ENCODE assay signal across 10 mouse cellular contexts in genomic region chr9:57466101-57466500, GRCm38 (mm10). TPM values are rescaled to one million over a fixed set of nuclear protein-coding genes. Genes with fewer than 3 reads are reported as not detected.
DNase-seq lines count a peak whose midpoint lies in the region; ATAC-seq and TF ChIP-seq lines count a peak whose summit lies in the region.
"Had no signal": no experiment of that assay in that cellular context is flagged by ENCODE, and none has a peak within 500 bp of the region (broad histone marks: within the 10 kb centered on the region; RNA-seq: fewer than 3 reads in every experiment).

No protein-coding gene starts in this region.

- no peak for DNase-seq in neural tube, embryonic 10.5 days (ENCODE audit: extremely low spot score, low spot score)
- DNase-seq in stomach, postnatal 0 days (ENCODE audit: low spot score), result no peak
- no peak for DNase-seq in embryo, embryonic 9.5 days (ENCODE audit: extremely low spot score)
- DNase-seq in gastrocnemius, adult 18-20 months (ENCODE audit: low spot score), result no peak
- DNase-seq: kidney, postnatal 25 days; right cerebral cortex, adult 18-20 months had no signal

- H3K9me3 ChIP-seq in heart, embryonic 12.5 days (replicated peaks), result no peaks in the 10 kb centered on the region
- no peaks in the 10 kb centered on the region for H3K9me3 ChIP-seq in heart, embryonic 11.5 days (replicated peaks; ENCODE audit: control insufficient read depth, low read length)
- no peaks in the 10 kb centered on the region for H3K9me3 ChIP-seq in neural tube, embryonic 12.5 days
- H3K9me3 ChIP-seq in stomach, postnatal 0 days (ENCODE audit: control insufficient read depth, low read length), result no peaks in the 10 kb centered on the region

- no peaks in the 10 kb centered on the region for H3K36me3 ChIP-seq in heart, embryonic 12.5 days
- H3K36me3 ChIP-seq in heart, embryonic 11.5 days (ENCODE audit: control insufficient read depth, insufficient read depth, low read length), result no peaks in the 10 kb centered on the region
- no peaks in the 10 kb centered on the region; the same call in 1 of the 2 replicates for H3K36me3 ChIP-seq in neural tube, embryonic 12.5 days
- no peaks in the 10 kb centered on the region for H3K36me3 ChIP-seq in stomach, postnatal 0 days (ENCODE audit: control insufficient read depth, insufficient read depth, low read length)

- peaks cover 15% of the 10 kb centered on the region for H3K4me1 ChIP-seq in heart, embryonic 12.5 days (replicated peaks)
- H3K4me1 ChIP-seq in heart, embryonic 11.5 days (ENCODE audit: control insufficient read depth, insufficient read depth, low read length), result no peaks in the 10 kb centered on the region; the same call in 1 of the 2 replicates
- peaks cover 16% of the 10 kb centered on the region for H3K4me1 ChIP-seq in neural tube, embryonic 12.5 days
- H3K4me1 ChIP-seq in stomach, postnatal 0 days (replicated peaks; ENCODE audit: control insufficient read depth, insufficient read depth), result no peaks in the 10 kb centered on the region

- 36% methylated on average over 3 of the region's 3 CpGs for WGBS in heart, embryonic 12.5 days
- 31% methylated on average over 3 of the region's 3 CpGs for WGBS in heart, embryonic 11.5 days (ENCODE audit: insufficient replicate concordance)
- 70% methylated on average over 3 of the region's 3 CpGs for WGBS in neural tube, embryonic 12.5 days
- WGBS in stomach, postnatal 0 days, result 47% methylated on average over 3 of the region's 3 CpGs

- H3K9ac ChIP-seq in heart, embryonic 12.5 days, result no peak overlapping the region
- no peak overlapping the region for H3K9ac ChIP-seq in heart, embryonic 11.5 days (ENCODE audit: low read depth, low read length)
- no peak overlapping the region for H3K9ac ChIP-seq in neural tube, embryonic 12.5 days
- no peak overlapping the region for H3K9ac ChIP-seq in stomach, postnatal 0 days (ENCODE audit: low read length)

- no peak overlapping the region for H3K4me3 ChIP-seq in heart, embryonic 12.5 days
- H3K4me3 ChIP-seq in heart, embryonic 11.5 days (ENCODE audit: low read depth, low read length), result no peak overlapping the region
- no peak overlapping the region for H3K4me3 ChIP-seq in neural tube, embryonic 12.5 days
- H3K4me3 ChIP-seq in stomach, postnatal 0 days (ENCODE audit: low read depth, low read length), result no peak overlapping the region

- H3K27me3 ChIP-seq in heart, embryonic 12.5 days (replicated peaks), result no peaks in the 10 kb centered on the region
- no peaks in the 10 kb centered on the region for H3K27me3 ChIP-seq in heart, embryonic 11.5 days (ENCODE audit: control insufficient read depth, insufficient read depth, low read length)
- no peaks in the 10 kb centered on the region for H3K27me3 ChIP-seq in neural tube, embryonic 12.5 days (replicated peaks)
- no peaks in the 10 kb centered on the region for H3K27me3 ChIP-seq in stomach, postnatal 0 days (ENCODE audit: control insufficient read depth, insufficient read depth, low read length)

- TF ChIP-seq EP300 in stomach, postnatal 0 days (optimal IDR thresholded peaks at IDR 0.05), result no peak

- no peak for ATAC-seq in heart, embryonic 12.5 days (ENCODE audit: insufficient number of reproducible peaks, low FRiP score)
- ATAC-seq in heart, embryonic 11.5 days (replicated peaks; ENCODE audit: insufficient number of reproducible peaks, low FRiP score, low TSS enrichment), result no peak
- no peak for ATAC-seq in neural tube, embryonic 12.5 days (ENCODE audit: low FRiP score, low read depth)
- peak; percentile 33 for ATAC-seq in megakaryocyte progenitor cell, adult 5-6 weeks (replicated peaks; ENCODE audit: poor library complexity)
- ATAC-seq in stomach, postnatal 0 days (ENCODE audit: low FRiP score, low TSS enrichment), result no peak

- H3K4me2 ChIP-seq in heart, embryonic 12.5 days, result 0 out of 2 replicates have a peak overlapping the region, but pooled peaks have one; percentile 91
- H3K4me2 ChIP-seq in heart, embryonic 11.5 days, result no peak overlapping the region
- H3K4me2 ChIP-seq in neural tube, embryonic 12.5 days (replicated peaks), result peak overlapping the region; percentile 80
- H3K4me2 ChIP-seq in stomach, postnatal 0 days (replicated peaks; ENCODE audit: low read depth), result peak overlapping the region; percentile 84

- no peak overlapping the region for H3K27ac ChIP-seq in heart, embryonic 12.5 days (ENCODE audit: poor library complexity, severe bottlenecking)
- no peak overlapping the region for H3K27ac ChIP-seq in heart, embryonic 11.5 days (ENCODE audit: low read depth, low read length)
- no peak overlapping the region for H3K27ac ChIP-seq in neural tube, embryonic 12.5 days
- H3K27ac ChIP-seq in stomach, postnatal 0 days (replicated peaks), result peak overlapping the region; percentile 73

- no peak for TF ChIP-seq CTCF in stomach, postnatal 0 days (IDR thresholded peaks at IDR 0.05; ENCODE audit: low read depth)

RNA-seq across cellular contexts. Expression of gene Scamp5, which starts 1.8 kb away (rescaled TPM):
- 11.8 and 12.3 TPM in 2 replicates for polyA plus RNA-seq in heart, embryonic 12.5 days (2016; fragmentation: Nextera tagmentation; extraction: Ambion mirVana)
- 5.8 and 7.9 TPM in 2 replicates for polyA plus RNA-seq in heart, embryonic 11.5 days (2014; fragmentation: Nextera tagmentation; extraction: Ambion mirVana)
- polyA plus RNA-seq in neural tube, embryonic 12.5 days (2016; fragmentation: Nextera tagmentation; extraction: Ambion mirVana), result 40.6 and 43.0 TPM in 2 replicates
- 0.77 and 1.9 TPM in 2 replicates for total RNA-seq in megakaryocyte progenitor cell, adult 5-6 weeks (2015)
- 1.1 and 1.8 TPM in 2 replicates for total RNA-seq in megakaryocyte progenitor cell, adult 5-6 weeks (2017)
- 42.4 and 48.7 TPM in 2 replicates for polyA plus RNA-seq in stomach, postnatal 0 days (2015; fragmentation: Nextera tagmentation; extraction: Ambion mirVana)
- total RNA-seq in gastrocnemius, adult 18-20 months (2021), result 1 to 10 TPM in 1 of 2 experiments, under 1 TPM in 1; 0.98 to 1.2 TPM

RNA-seq across cellular contexts. Expression of gene Ppcdc, which starts 26.2 kb away (rescaled TPM):
- 19.4 and 20.2 TPM in 2 replicates for polyA plus RNA-seq in heart, embryonic 12.5 days (2016; fragmentation: Nextera tagmentation; extraction: Ambion mirVana)
- 18.7 and 21.8 TPM in 2 replicates for polyA plus RNA-seq in heart, embryonic 11.5 days (2014; fragmentation: Nextera tagmentation; extraction: Ambion mirVana)
- 21.8 and 24.3 TPM in 2 replicates for polyA plus RNA-seq in neural tube, embryonic 12.5 days (2016; fragmentation: Nextera tagmentation; extraction: Ambion mirVana)
- 13.4 and 15.4 TPM in 2 replicates for total RNA-seq in megakaryocyte progenitor cell, adult 5-6 weeks (2015)
- 15.9 and 19.1 TPM in 2 replicates for total RNA-seq in megakaryocyte progenitor cell, adult 5-6 weeks (2017)
- polyA plus RNA-seq in stomach, postnatal 0 days (2015; fragmentation: Nextera tagmentation; extraction: Ambion mirVana), result 14.2 and 16.2 TPM in 2 replicates
- 1 to 10 TPM; 6.5 to 7.9 TPM for total RNA-seq in gastrocnemius, adult 18-20 months (2021)

RNA-seq across cellular contexts. Expression of gene Rpp25, which starts 37.7 kb away (rescaled TPM):
- 12.9 and 14.2 TPM in 2 replicates for polyA plus RNA-seq in heart, embryonic 12.5 days (2016; fragmentation: Nextera tagmentation; extraction: Ambion mirVana)
- 16.3 and 17.1 TPM in 2 replicates for polyA plus RNA-seq in heart, embryonic 11.5 days (2014; fragmentation: Nextera tagmentation; extraction: Ambion mirVana)
- 12.4 and 13.3 TPM in 2 replicates for polyA plus RNA-seq in neural tube, embryonic 12.5 days (2016; fragmentation: Nextera tagmentation; extraction: Ambion mirVana)
- 0.12 and 0.30 TPM in 2 replicates for total RNA-seq in megakaryocyte progenitor cell, adult 5-6 weeks (2015)
- total RNA-seq in megakaryocyte progenitor cell, adult 5-6 weeks (2017), result 0.20 TPM in 1 of 2 replicates, not detected in the other
- 24.3 and 26.5 TPM in 2 replicates for polyA plus RNA-seq in stomach, postnatal 0 days (2015; fragmentation: Nextera tagmentation; extraction: Ambion mirVana)
- not detected for total RNA-seq in gastrocnemius, adult 18-20 months (2021)

RNA-seq across cellular contexts. Expression of gene Cox5a, which starts 55.0 kb away (rescaled TPM):
- polyA plus RNA-seq in heart, embryonic 12.5 days (2016; fragmentation: Nextera tagmentation; extraction: Ambion mirVana), result 1,377 and 1,385 TPM in 2 replicates
- polyA plus RNA-seq in heart, embryonic 11.5 days (2014; fragmentation: Nextera tagmentation; extraction: Ambion mirVana), result 1,178 and 1,213 TPM in 2 replicates
- polyA plus RNA-seq in neural tube, embryonic 12.5 days (2016; fragmentation: Nextera tagmentation; extraction: Ambion mirVana), result 770 and 826 TPM in 2 replicates
- 617 and 644 TPM in 2 replicates for total RNA-seq in megakaryocyte progenitor cell, adult 5-6 weeks (2015)
- 85.1 and 114 TPM in 2 replicates for total RNA-seq in megakaryocyte progenitor cell, adult 5-6 weeks (2017)
- polyA plus RNA-seq in stomach, postnatal 0 days (2015; fragmentation: Nextera tagmentation; extraction: Ambion mirVana), result 991 and 1,062 TPM in 2 replicates
- total RNA-seq in gastrocnemius, adult 18-20 months (2021), result 1,000 to 10,000 TPM; 1,174 to 1,300 TPM
